In the genomic region with DNA sequence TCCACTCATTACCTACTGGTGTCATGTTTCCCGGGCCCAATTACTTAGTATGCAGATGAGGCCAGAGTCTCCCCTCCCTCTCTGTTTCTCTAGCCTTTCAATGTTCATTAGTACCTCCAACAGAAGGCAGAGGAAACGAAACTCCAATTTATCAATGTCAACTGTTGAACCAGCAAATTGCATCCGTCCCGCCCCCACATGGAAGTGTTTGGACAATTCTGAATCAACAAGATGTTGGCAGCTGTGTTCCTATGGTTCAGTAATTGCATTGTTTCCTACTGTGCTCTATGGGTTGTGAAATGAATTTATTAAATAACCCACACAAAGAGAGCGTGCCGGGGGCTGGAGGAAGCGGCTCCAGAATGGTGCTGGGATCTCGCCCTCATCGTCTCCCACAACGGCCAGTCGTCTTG, we compare ENCODE assay signal across 8 mouse cellular contexts.
DNase-seq lines count a peak whose midpoint lies in the region; ATAC-seq and TF ChIP-seq lines count a peak whose summit lies in the region.

No protein-coding gene starts in this region.

- H3K9me3 ChIP-seq in lung, postnatal 0 days (ENCODE audit: low read length): no peaks in the 10 kb centered on the region

- ATAC-seq in lung, postnatal 0 days: peak; percentile 87

- peak overlapping the region; percentile 52 for H3K4me2 ChIP-seq in lung, postnatal 0 days (replicated peaks; ENCODE audit: low read depth, low read length)

- H3K27me3 ChIP-seq in lung, postnatal 0 days (replicated peaks; ENCODE audit: insufficient read depth, low read length): no peaks in the 10 kb centered on the region

- H3K4me1 ChIP-seq in lung, postnatal 0 days (ENCODE audit: insufficient read depth, low read depth, low read length): peaks cover 3% of the 10 kb centered on the region; the same call in 1 of the 2 replicates

- peak; percentile 28 for DNase-seq in adrenal gland, postnatal 14 days
- DNase-seq in adrenal gland, postnatal 4 days (ENCODE audit: low spot score in 2 of 2): no peak
- DNase-seq in ovary, postnatal 36 days (ENCODE audit: low spot score): peak; percentile 21
- DNase-seq in ovary, postnatal 10 days (ENCODE audit: low spot score): no peak
- peak; percentile 87 for DNase-seq in lung, postnatal 0 days (ENCODE audit: low spot score)
- DNase-seq in T-cell, adult 2 months (ENCODE audit: low spot score): no peak
- no peak for DNase-seq in gastrocnemius, postnatal 25 days
- DNase-seq in spleen, postnatal 36 days (ENCODE audit: low spot score in 2 of 2): no peak

- peak; percentile 57; the same call in 1 of the 2 replicates for TF ChIP-seq EP300 in lung, postnatal 0 days (IDR thresholded peaks at IDR 0.05)

- TF ChIP-seq CTCF in lung, postnatal 0 days (IDR thresholded peaks at IDR 0.05): peak; percentile 10; the same call in 1 of the 2 replicates

- H3K9ac ChIP-seq in lung, postnatal 0 days (replicated peaks; ENCODE audit: low read depth): no peak overlapping the region

- H3K4me3 ChIP-seq in lung, postnatal 0 days (ENCODE audit: low read depth, low read length): peak overlapping the region; percentile 14

- H3K27ac ChIP-seq in lung, postnatal 0 days (ENCODE audit: low read length): no peak overlapping the region

- 18% methylated on average over 11 of the region's 11 CpGs for WGBS in lung, postnatal 0 days

- no peaks in the 10 kb centered on the region for H3K36me3 ChIP-seq in lung, postnatal 0 days (ENCODE audit: insufficient read depth, low read length)

Comparison
In these comparisons a context has a peak if more than half of its experiments do, and no peak if none do; other contexts are left out.
1. DNase-seq: peak in adrenal gland, postnatal 14 days (single experiment), ovary, postnatal 36 days (single experiment) and lung, postnatal 0 days (single experiment); none in adrenal gland, postnatal 4 days (0 of 2), ovary, postnatal 10 days (single experiment), T-cell, adult 2 months (single experiment), gastrocnemius, postnatal 25 days (single experiment) and spleen, postnatal 36 days (0 of 2).